Mouse (Mus musculus): ENCODE results near the gene Spata46.

Spata46 gene

GRCm38 (mm10) chr1:170343081-170343480, 34.5 kb downstream of the Spata46 start:
- DNase-seq (ENCODE audit: low spot score): no peak

- no peak for DNase-seq (ENCODE audit: low spot score)
Observed at GRCm38 (mm10) chr1:170343906-170344305, 35.3 kb downstream of the Spata46 start.

GRCm38 (mm10) chr1:170346266-170346665, 37.7 kb downstream of the Spata46 start:
- no peak for DNase-seq (ENCODE audit: low spot score)

GRCm38 (mm10) chr1:170351080-170351479, 42.5 kb downstream of the Spata46 start:
- DNase-seq (ENCODE audit: low spot score): no peak

GRCm38 (mm10) chr1:170353335-170353734, 44.7 kb downstream of the Spata46 start:
- DNase-seq (ENCODE audit: low spot score): no peak

GRCm38 (mm10) chr1:170360183-170360915, 51.7 kb downstream of the Spata46 start:
- DNase-seq (ENCODE audit: low spot score): no peak
